In genomic region chr2:180271804-180272395, GRCm38 (mm10) we compare ENCODE assay signal across 8 mouse cellular contexts. TPM values are rescaled to one million over a fixed set of nuclear protein-coding genes. Genes with fewer than 3 reads are reported as not detected.
DNase-seq lines count a peak whose midpoint lies in the region; ATAC-seq and TF ChIP-seq lines count a peak whose summit lies in the region.

No protein-coding gene starts in this region.

- H3K4me2 ChIP-seq in neural tube, embryonic 11.5 days (ENCODE audit: low read depth), result peak overlapping the region; percentile 94; the same call in 1 of the 2 replicates
- H3K4me2 ChIP-seq in liver, embryonic 13.5 days, result peak overlapping the region; percentile 98

- 0 out of 2 replicates have a peak overlapping the region, but pooled peaks have one; percentile 7 for H3K27ac ChIP-seq in cerebellum, adult 2 months (ENCODE audit: insufficient read depth, low read length)
- H3K27ac ChIP-seq in neural tube, embryonic 11.5 days (ENCODE audit: low read depth, low read length), result no peak overlapping the region
- H3K27ac ChIP-seq in liver, embryonic 13.5 days, result no peak overlapping the region

- no peak for DNase-seq in cerebellum, adult 2 months
- DNase-seq in cerebellum, postnatal 4 days (ENCODE audit: low spot score in 2 of 2), result no peak
- DNase-seq in neural tube, embryonic 11.5 days (ENCODE audit: low spot score), result no peak
- no peak for DNase-seq in neural tube, embryonic 10.5 days (ENCODE audit: extremely low spot score, low spot score)
- DNase-seq in liver, embryonic 13.5 days, result no peak
- no peak for DNase-seq in ovary, adult 18-20 months (ENCODE audit: low spot score)
- no peak for DNase-seq in spleen, adult 12 weeks (ENCODE audit: low spot score)
- DNase-seq in cerebellum, postnatal 36 days, result no peak

- H3K27me3 ChIP-seq in cerebellum, adult 2 months (ENCODE audit: control insufficient read depth, insufficient read depth, low read length), result no peaks in the 10 kb centered on the region
- H3K27me3 ChIP-seq in neural tube, embryonic 11.5 days (ENCODE audit: control insufficient read depth, insufficient read depth, low read length), result no peaks in the 10 kb centered on the region
- no peaks in the 10 kb centered on the region for H3K27me3 ChIP-seq in liver, embryonic 13.5 days

- H3K4me3 ChIP-seq in cerebellum, adult 2 months (replicated peaks; ENCODE audit: insufficient read depth, low read depth, low read length), result peak overlapping the region; percentile 39
- H3K4me3 ChIP-seq in neural tube, embryonic 11.5 days (ENCODE audit: low read depth, low read length), result no peak overlapping the region
- H3K4me3 ChIP-seq in liver, embryonic 13.5 days (replicated peaks), result peak overlapping the region; percentile 82

- TF ChIP-seq CTCF in cerebellum, adult 2 months (IDR thresholded peaks at IDR 0.05; ENCODE audit: borderline replicate concordance, insufficient read depth, low read depth, low read length), result no peak

- H3K9me3 ChIP-seq in neural tube, embryonic 11.5 days (ENCODE audit: control insufficient read depth, low read length), result no peaks in the 10 kb centered on the region
- no peaks in the 10 kb centered on the region for H3K9me3 ChIP-seq in liver, embryonic 13.5 days (replicated peaks)

- 14% methylated on average over 5 of the region's 5 CpGs for WGBS in cerebellum, adult 2 months
- WGBS in neural tube, embryonic 11.5 days, result 79% methylated on average over 5 of the region's 5 CpGs
- WGBS in liver, embryonic 13.5 days (ENCODE audit: insufficient replicate concordance), result 77% methylated on average over 5 of the region's 5 CpGs

- no peak for TF ChIP-seq POLR2A in cerebellum, adult 2 months (IDR thresholded peaks at IDR 0.05; ENCODE audit: borderline replicate concordance, insufficient read depth, low read length)

- no peaks in the 10 kb centered on the region; the same call in 1 of the 2 replicates for H3K36me3 ChIP-seq in neural tube, embryonic 11.5 days (ENCODE audit: control insufficient read depth, insufficient read depth, low read length)
- peaks cover 32% of the 10 kb centered on the region for H3K36me3 ChIP-seq in liver, embryonic 13.5 days

- H3K9ac ChIP-seq in neural tube, embryonic 11.5 days (ENCODE audit: low read length), result no peak overlapping the region
- peak overlapping the region; percentile 95 for H3K9ac ChIP-seq in liver, embryonic 13.5 days

- H3K4me1 ChIP-seq in cerebellum, adult 2 months (ENCODE audit: control insufficient read depth, insufficient read depth, low read length), result peaks cover 14% of the 10 kb centered on the region
- peaks cover 8% of the 10 kb centered on the region for H3K4me1 ChIP-seq in neural tube, embryonic 11.5 days (ENCODE audit: control insufficient read depth, insufficient read depth, low read length)
- H3K4me1 ChIP-seq in liver, embryonic 13.5 days (replicated peaks), result peaks cover 52% of the 10 kb centered on the region

- ATAC-seq in neural tube, embryonic 11.5 days (ENCODE audit: insufficient read depth, low FRiP score, low TSS enrichment), result no peak
- no peak for ATAC-seq in liver, embryonic 13.5 days (ENCODE audit: low read depth)

RNA-seq across cellular contexts. Expression of gene Cables2, which starts 1.4 kb away (rescaled TPM):
- 46.3 and 51.7 TPM in 2 replicates for polyA plus RNA-seq in cerebellum, adult 2 months (2012; rRNA removed)
- 17.7 and 22.9 TPM in 2 replicates for polyA plus RNA-seq in neural tube, embryonic 11.5 days (2014; fragmentation: Nextera tagmentation; extraction: Ambion mirVana)
- polyA plus RNA-seq in liver, embryonic 13.5 days (2015; fragmentation: Nextera tagmentation; extraction: Ambion mirVana), result 4.2 and 4.4 TPM in 2 replicates

RNA-seq across cellular contexts. Expression of gene Rps21, which starts 14.7 kb away (rescaled TPM):
- polyA plus RNA-seq in cerebellum, adult 2 months (2012; rRNA removed), result 1,729 and 1,776 TPM in 2 replicates
- 478 and 494 TPM in 2 replicates for polyA plus RNA-seq in neural tube, embryonic 11.5 days (2014; fragmentation: Nextera tagmentation; extraction: Ambion mirVana)
- polyA plus RNA-seq in liver, embryonic 13.5 days (2015; fragmentation: Nextera tagmentation; extraction: Ambion mirVana), result 525 and 552 TPM in 2 replicates

RNA-seq across cellular contexts. Expression of gene Rbbp8nl, which starts 17.8 kb away (rescaled TPM):
- polyA plus RNA-seq in cerebellum, adult 2 months (2012; rRNA removed), result not detected in 2 replicates
- 0.09 TPM in 1 of 2 replicates, not detected in the other for polyA plus RNA-seq in neural tube, embryonic 11.5 days (2014; fragmentation: Nextera tagmentation; extraction: Ambion mirVana)
- polyA plus RNA-seq in liver, embryonic 13.5 days (2015; fragmentation: Nextera tagmentation; extraction: Ambion mirVana), result not detected in 2 replicates

RNA-seq across cellular contexts. Expression of gene Lama5, which starts 46.2 kb away (rescaled TPM):
- polyA plus RNA-seq in cerebellum, adult 2 months (2012; rRNA removed), result 6.4 and 7.0 TPM in 2 replicates
- polyA plus RNA-seq in neural tube, embryonic 11.5 days (2014; fragmentation: Nextera tagmentation; extraction: Ambion mirVana), result 4.4 and 5.4 TPM in 2 replicates
- 1.5 and 1.9 TPM in 2 replicates for polyA plus RNA-seq in liver, embryonic 13.5 days (2015; fragmentation: Nextera tagmentation; extraction: Ambion mirVana)
